Mouse (Mus musculus): Measurements from ENCODE around the gene Plekhh3.
"Not testable (repeated sequence)": the region's sequence is repeated elsewhere in the genome, so short reads cannot be mapped to it uniquely, and the experiment has no call there.

The Plekhh3 gene

GRCm38 (mm10) chr11:101170354-101170810 lies 769 bp downstream of the Plekhh3 start, which contains the start of gene Cntnap1:
Cntnap1 (plus strand) TSS chr11:101170523.
- DNase-seq (ENCODE audit: low spot score): peak; percentile 38

DNA sequence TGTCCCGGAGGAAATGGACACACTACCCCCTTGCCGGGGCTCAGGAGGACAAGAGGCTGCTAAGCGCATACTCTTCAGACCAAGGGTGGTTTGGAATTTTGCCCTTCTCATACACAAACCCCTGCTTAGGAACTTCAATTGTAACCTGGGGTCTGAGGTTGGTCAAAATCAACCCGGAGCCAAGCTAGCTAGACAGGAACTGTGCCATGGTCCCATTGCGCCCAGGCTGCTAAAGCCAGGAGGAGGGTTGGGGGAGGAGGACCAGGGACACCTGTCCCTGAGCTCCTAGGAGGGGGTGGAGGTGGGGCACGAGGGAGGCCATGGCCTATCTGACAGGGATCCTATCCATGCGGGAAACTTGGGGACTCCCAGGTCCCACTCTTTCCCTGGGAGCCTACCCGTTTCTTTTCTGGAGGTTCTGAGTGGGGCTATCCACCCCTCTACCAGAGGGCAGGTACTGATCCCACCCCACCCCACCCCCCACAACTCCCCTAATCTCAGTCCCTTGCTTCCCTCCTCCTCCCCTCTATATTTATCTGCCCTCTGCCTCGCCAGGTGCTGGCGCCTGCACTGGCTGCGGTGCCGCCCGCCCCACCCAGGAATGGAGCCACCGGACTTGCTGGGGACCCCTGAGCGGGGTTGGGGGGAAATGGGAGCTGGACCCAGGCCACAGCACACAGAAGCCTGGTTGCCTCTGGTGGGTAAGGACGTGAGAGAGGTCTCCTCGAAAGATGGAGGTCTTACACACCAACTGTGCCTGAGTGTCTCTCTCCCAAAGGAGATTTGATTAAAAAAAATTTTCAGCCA lies 1.6 kb downstream of the Plekhh3 start:
- DNase-seq (ENCODE audit: low spot score): no peak

GRCm38 (mm10) chr11:101168301-101168980 lies 2.7 kb downstream of the Plekhh3 start:
- DNase-seq (ENCODE audit: low spot score): no peak

GRCm38 (mm10) chr11:101167963-101168300 lies 3.2 kb downstream of the Plekhh3 start:
- no peak for DNase-seq (ENCODE audit: low spot score)

GRCm38 (mm10) chr11:101167211-101167962 lies 3.8 kb downstream of the Plekhh3 start:
- DNase-seq (ENCODE audit: low spot score): no peak

DNA sequence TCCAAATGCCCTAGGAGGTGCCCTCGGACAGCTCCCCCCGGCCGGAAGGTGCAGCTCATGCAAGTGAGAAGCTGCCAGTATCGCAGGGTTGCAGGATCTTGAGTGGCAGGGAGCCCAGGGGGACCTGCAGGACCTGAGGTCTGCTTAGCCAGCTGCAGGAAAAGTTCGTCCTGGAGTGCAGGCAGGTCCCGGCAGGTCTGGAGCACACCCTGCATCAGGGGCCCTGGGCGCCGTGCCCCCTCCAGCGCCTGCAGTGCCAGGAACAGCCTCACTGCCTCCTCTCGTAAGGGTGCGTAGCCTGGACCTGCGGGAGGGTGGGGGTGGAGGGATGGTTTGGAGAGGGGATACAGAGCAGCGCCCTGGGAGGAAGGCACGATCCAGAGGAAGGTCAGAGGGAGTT lies 4.8 kb downstream of the Plekhh3 start:
- DNase-seq (ENCODE audit: low spot score): no peak

GRCm38 (mm10) chr11:101164677-101165580 lies 6.2 kb downstream of the Plekhh3 start:
- no peak for DNase-seq (ENCODE audit: low spot score)

- no peak for DNase-seq (ENCODE audit: low spot score)
Observed at GRCm38 (mm10) chr11:101164351-101164665, 6.8 kb downstream of the Plekhh3 start.

- no peak for DNase-seq (ENCODE audit: low spot score)
Observed at GRCm38 (mm10) chr11:101163476-101164350, 7.4 kb downstream of the Plekhh3 start.

GRCm38 (mm10) chr11:101162772-101163171 lies 8.4 kb downstream of the Plekhh3 start:
- no peak for DNase-seq (ENCODE audit: low spot score)

- no peak for DNase-seq (ENCODE audit: low spot score)
Observed at GRCm38 (mm10) chr11:101162301-101162700, 8.8 kb downstream of the Plekhh3 start.

- no peak for DNase-seq (ENCODE audit: low spot score)
Observed at GRCm38 (mm10) chr11:101161551-101161950, 9.6 kb downstream of the Plekhh3 start.

- DNase-seq (ENCODE audit: low spot score): not testable (repeated sequence)
Observed at GRCm38 (mm10) chr11:101160981-101161505, 10.1 kb downstream of the Plekhh3 start.

DNA sequence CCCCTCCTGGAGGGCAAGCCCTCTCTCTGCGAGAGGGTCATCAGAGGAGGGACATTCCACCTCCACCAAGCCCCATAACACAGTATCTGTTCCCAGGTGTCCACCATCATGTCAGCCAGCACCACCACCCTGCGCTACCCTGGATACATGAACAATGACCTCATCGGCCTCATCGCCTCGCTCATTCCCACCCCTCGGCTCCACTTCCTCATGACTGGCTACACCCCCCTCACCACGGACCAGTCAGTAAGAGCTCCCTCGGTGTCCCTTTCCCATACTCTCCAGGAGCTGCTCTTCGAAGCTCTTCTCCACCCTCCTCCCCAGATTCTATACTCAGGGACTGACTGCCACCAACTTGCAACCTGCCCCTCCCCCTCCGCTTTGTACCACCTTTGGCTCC lies 11.0 kb downstream of the Plekhh3 start:
- DNase-seq (ENCODE audit: low spot score): not testable (repeated sequence)

DNA sequence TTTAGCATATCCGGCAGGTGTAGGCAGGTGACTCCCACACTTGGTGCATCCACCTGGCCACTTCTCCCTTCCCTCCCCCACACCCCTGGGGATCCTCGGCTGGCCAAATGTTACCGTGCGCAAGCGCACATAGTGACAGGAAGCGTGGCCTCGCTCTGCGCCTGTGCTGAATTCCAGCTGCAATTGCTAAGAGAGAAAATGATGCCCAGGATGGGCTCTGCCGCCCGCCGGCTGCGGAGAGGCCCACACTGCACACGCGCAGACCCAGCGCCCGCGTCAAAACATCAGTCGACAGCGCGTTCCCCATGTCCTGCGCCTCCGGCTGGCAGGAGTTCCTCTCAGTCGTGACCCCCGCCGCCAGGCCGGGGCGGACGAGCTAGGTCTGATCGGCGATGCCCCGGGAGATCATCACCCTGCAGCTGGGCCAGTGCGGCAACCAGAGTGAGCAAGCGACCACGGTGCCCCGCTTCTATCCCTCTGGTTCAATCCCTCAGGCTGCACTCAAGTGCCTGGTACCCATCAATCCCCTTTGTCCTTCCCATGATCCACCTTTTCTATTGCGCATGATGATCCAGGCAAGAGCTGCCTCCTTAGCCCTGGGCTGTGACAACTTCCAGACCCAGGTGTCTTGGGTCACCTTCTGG lies 15.3 kb downstream of the Plekhh3 start, which contains the start of gene Tubg2:
Gene Tubg2 (plus strand): TSS at position 180 of the 644 bp plus-strand sequence.
- DNase-seq (ENCODE audit: low spot score): peak; percentile 82

DNA sequence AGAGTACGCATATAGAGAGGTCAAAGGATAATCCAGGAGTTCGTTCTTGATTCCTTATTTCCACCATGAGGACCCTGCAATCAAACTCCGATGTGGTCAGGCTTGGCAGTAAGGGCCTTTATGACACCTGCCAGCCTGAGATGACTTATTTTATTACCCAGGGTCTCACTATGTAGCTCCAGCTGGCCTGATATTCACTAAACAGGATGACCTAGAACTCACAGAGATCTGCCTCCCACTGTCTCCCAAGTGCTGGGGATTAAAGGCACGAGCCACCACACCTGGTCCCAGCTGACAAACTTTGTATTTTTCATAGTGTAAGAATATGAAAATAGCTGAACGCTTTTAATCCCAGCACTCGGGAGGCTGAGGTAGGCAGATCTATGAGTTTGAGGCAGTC lies 16.0 kb downstream of the Plekhh3 start:
- DNase-seq (ENCODE audit: low spot score): no peak

DNA sequence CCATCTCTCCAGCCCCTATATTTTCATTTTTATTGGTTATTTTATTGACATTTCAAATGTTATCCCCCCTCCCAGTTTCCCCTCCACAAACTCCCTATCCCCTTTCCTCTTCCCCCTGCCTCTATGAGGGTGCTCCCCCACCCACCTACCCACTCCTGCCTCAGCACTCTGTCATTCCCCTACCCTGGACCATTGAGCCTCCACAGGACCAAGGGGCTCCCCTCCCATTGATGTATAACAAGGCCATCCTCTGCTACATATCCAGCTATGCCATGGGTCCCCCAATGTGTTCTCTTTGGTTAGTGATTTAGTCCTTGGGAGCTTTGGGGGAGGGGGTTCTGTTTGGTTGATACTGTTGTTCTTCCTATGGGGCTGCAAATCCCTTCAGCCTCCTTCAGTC lies 16.5 kb downstream of the Plekhh3 start:
- DNase-seq (ENCODE audit: low spot score): no peak

- DNase-seq (ENCODE audit: low spot score): no peak
Observed at GRCm38 (mm10) chr11:101152825-101153224, 18.3 kb downstream of the Plekhh3 start.

- DNase-seq (ENCODE audit: low spot score): no peak
Observed at GRCm38 (mm10) chr11:101151063-101151462, 20.1 kb downstream of the Plekhh3 start.
